Mouse (Mus musculus) Patski (cell line): ENCODE data around the gene Mgmt. TPM values are rescaled to one million over a fixed set of nuclear protein-coding genes. Genes with fewer than 3 reads are reported as not detected.

Experiments
- ATAC-seq: fragments of 100-300 bp; one replicate; pipeline ENCODE4 v1.8.0; 2021
- CTCF ChIA-PET: fragments of 350-600 bp; sonication (Branson Sonifier 250); formaldehyde crosslinking; loops from one replicate; lab custom pipeline; 2022; ENCODE audit warnings: inconsistent platforms; lab: Charles Lee
- POLR2A ChIA-PET: fragments of 350-600 bp; sonication (Branson Sonifier 250); formaldehyde crosslinking; loops from one replicate; lab custom pipeline; 2022; ENCODE audit warnings: antibody characterized with exemption, inconsistent platforms; lab: Charles Lee
- DNase-seq: peaks from one replicate; pipeline ENCODE4 v3.0.0-alpha.2; 2011; ENCODE audit warnings: low read depth, low spot score
- H3K27me3 ChIP-seq: fragments of 371-371 bp; one replicate; pipeline ENCODE4 v1.5.1; 2021
- CTCF ChIP-seq: fragments of 100-300 bp; IDR thresholded peaks from one replicate; pipeline ENCODE4 v1.5.1; 2021
- in situ Hi-C: fragments of 300-500 bp; cut with MboI; formaldehyde crosslinking; loops from 3 replicates; pipeline ENCODE4 v1.11.1; 2018; ENCODE audit warnings: low pct_unique_long_range_greater_than_20kb, mixed read lengths
- polyA plus RNA-seq: library from polyadenylated mRNA; unstranded; gene quantifications from one replicate; pipeline ENCODE4 v1.2.3, GENCODE M21; 2021

Gene Mgmt
- polyA plus RNA-seq, 1 experiment from 2014 or later: not detected

- POLR2A ChIA-PET: no interaction called here
- DNase-seq: no peak
- no peak for ATAC-seq
- H3K27me3 ChIP-seq: no peaks in the 10 kb centered on the region
- in situ Hi-C loops: no loop called here
- CTCF ChIA-PET: no interaction called here
- no peak for TF ChIP-seq CTCF
These were observed 107.4 kb downstream of the Mgmt start for GRCm38 (mm10) chr7:137001783-137002182.

GRCm38 (mm10) chr7:137002431-137002830 is 108.0 kb downstream of the Mgmt start:
- DNase-seq: no peak
- CTCF ChIA-PET: no interaction called here
- ATAC-seq: no peak
- POLR2A ChIA-PET: no interaction called here
- in situ Hi-C loops: no loop called here
- no peak for TF ChIP-seq CTCF
- no peaks in the 10 kb centered on the region for H3K27me3 ChIP-seq

- DNase-seq (no peak), ATAC-seq (no peak)
- in situ Hi-C loops: no loop called here
- ChIA-PET CTCF (no interaction called here), POLR2A (no interaction called here)
- no peak for TF ChIP-seq CTCF
- no peaks in the 10 kb centered on the region for H3K27me3 ChIP-seq
These were observed 110.9 kb downstream of the Mgmt start for GRCm38 (mm10) chr7:137005293-137005692.

DNA sequence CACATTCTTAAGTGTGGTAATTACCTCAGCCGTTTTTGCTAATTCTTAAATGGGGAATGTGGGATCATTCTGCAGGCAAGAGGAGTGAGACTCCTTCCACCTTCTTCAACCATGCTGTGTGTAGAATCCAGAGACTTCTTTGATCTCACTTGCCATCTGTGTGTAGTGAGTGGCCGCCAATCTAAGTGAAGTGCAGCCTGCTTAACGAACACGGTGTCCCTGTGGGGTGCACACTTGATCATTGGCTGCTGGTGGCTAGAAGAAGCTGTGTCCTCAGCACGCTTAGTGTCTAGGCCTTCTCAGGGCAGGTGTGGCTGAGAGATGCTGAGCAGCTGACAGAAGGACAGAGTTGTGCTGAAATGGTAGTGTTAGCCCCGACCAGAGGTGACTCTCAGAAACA is 113.9 kb downstream of the Mgmt start:
- ChIA-PET CTCF (no interaction called here), POLR2A (no interaction called here)
- H3K27me3 ChIP-seq: no peaks in the 10 kb centered on the region
- ATAC-seq (no peak), DNase-seq (no peak)
- in situ Hi-C loops: no loop called here
- TF ChIP-seq CTCF: no peak

- POLR2A ChIA-PET: no interaction called here
- no peak for DNase-seq
- in situ Hi-C loops: no loop called here
- no peak for ATAC-seq
- no peak for TF ChIP-seq CTCF
- no peaks in the 10 kb centered on the region for H3K27me3 ChIP-seq
- CTCF ChIA-PET: no interaction called here
These were observed 115.4 kb downstream of the Mgmt start for GRCm38 (mm10) chr7:137009732-137010275.

GRCm38 (mm10) chr7:137010451-137010850 is 116.0 kb downstream of the Mgmt start:
- ChIA-PET CTCF (no interaction called here), POLR2A (no interaction called here)
- no peak for ATAC-seq
- TF ChIP-seq CTCF: no peak
- in situ Hi-C loops: no loop called here
- no peak for DNase-seq
- no peaks in the 10 kb centered on the region for H3K27me3 ChIP-seq

DNA sequence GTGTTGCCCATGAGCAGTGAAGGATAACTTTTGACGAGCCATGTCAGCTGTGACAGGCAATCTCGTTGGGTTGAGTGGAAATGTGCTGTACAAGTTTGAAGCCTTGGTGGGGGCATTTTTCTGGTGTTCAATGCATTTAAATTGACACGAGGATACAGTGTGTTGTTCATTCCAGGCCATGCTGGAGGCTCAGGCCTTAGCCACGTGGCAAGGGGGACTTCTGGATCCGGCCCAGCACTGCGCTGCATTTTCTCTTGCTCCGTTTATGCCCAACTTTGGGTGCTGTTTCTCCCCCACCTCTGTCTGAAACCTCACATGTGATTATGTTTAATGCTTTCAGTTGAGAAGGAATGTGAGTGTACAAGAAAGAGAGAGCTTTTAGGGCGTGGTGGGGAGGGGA is 118.3 kb downstream of the Mgmt start:
- ChIA-PET POLR2A (no interaction called here), CTCF (no interaction called here)
- ATAC-seq (no peak), DNase-seq (no peak)
- TF ChIP-seq CTCF: no peak
- H3K27me3 ChIP-seq: no peaks in the 10 kb centered on the region
- in situ Hi-C loops: no loop called here

GRCm38 (mm10) chr7:137013433-137013832 is 119.0 kb downstream of the Mgmt start:
- POLR2A ChIA-PET: no interaction called here
- CTCF ChIA-PET: no interaction called here
- ATAC-seq: no peak

DNA sequence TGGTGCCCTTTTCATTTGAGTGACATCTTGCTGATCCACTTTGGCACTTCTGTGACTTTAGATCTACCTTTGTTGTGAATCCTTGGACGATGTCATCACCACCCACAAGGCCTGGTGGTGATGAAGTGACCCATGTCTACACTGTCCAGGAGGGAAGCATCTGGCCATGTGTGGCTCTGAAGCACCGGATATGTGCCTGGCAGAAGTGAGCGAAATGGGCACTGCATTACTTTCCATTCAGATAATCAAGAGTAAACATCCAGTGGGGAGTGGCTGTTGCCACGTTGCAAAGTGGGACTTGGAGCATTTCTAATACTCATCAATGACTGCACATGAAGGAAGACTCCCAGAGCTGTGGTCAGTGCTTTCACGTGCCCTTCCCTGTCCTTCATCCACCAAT is 124.2 kb downstream of the Mgmt start:
- in situ Hi-C loops: no loop called here
- ATAC-seq (no peak), DNase-seq (no peak)
- ChIA-PET POLR2A (no interaction called here), CTCF (no interaction called here)
- TF ChIP-seq CTCF: no peak
- no peaks in the 10 kb centered on the region for H3K27me3 ChIP-seq

More at GRCm38 (mm10) chr7:137013433-137013832, 119.0 kb downstream of the Mgmt start:
- in situ Hi-C loops: no loop called here
- no peaks in the 10 kb centered on the region for H3K27me3 ChIP-seq
- DNase-seq: no peak
- no peak for TF ChIP-seq CTCF

GRCm38 (mm10) chr7:137020195-137020594 is 125.8 kb downstream of the Mgmt start:
- ChIA-PET POLR2A (no interaction called here), CTCF (no interaction called here)
- H3K27me3 ChIP-seq: no peaks in the 10 kb centered on the region
- DNase-seq (no peak), ATAC-seq (no peak)
- no peak for TF ChIP-seq CTCF
- in situ Hi-C loops: no loop called here

GRCm38 (mm10) chr7:137030789-137031188 is 136.4 kb downstream of the Mgmt start:
- in situ Hi-C loops: no loop called here
- POLR2A ChIA-PET: interaction anchor here (0.5 kb wide), 1 partner anchor 357 kb away, joined by 11 read pairs; no protein-coding TSS in a partner anchor
- no peak for TF ChIP-seq CTCF

DNA sequence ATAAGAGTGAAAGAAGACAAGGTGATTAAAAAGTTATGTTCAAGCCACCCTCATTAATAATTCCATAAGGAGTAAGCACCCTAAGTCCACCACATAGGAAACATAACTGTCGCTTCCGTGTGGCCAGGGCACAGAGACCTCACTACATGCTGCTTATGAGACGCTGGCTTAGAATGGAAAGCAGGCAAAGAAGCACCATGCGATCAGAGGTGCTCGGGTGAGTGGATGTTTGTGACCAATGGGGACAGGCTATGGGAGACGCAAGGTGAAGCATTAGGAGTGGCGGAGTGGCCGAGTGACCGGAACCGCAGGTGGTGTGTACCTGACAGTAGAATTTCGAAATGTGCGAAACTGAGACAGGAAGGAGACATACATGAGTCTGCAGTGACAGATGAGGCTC is 138.8 kb downstream of the Mgmt start:
- DNase-seq: no peak
- CTCF ChIA-PET: no interaction called here
- H3K27me3 ChIP-seq: no peaks in the 10 kb centered on the region
- TF ChIP-seq CTCF: no peak
- POLR2A ChIA-PET: no interaction called here
- in situ Hi-C loops: no loop called here
- no peak for ATAC-seq

More at GRCm38 (mm10) chr7:137030789-137031188, 136.4 kb downstream of the Mgmt start:
- no peak for ATAC-seq
- DNase-seq: no peak
- H3K27me3 ChIP-seq: no peaks in the 10 kb centered on the region
- CTCF ChIA-PET: interaction anchor here (1.5 kb wide), 1 partner anchor 10 kb away, joined by 3 read pairs; no protein-coding TSS in a partner anchor
